Mouse (Mus musculus) testis, adult 2 months (tissue): ENCODE measurements around the gene Armt1.
"Not testable (repeated sequence)": the region's sequence is repeated elsewhere in the genome, so short reads cannot be mapped to it uniquely, and the experiment has no call there.

Experiments used
- CTCF ChIP-seq: fragments of 200-500 bp; IDR thresholded peaks from 2 replicates; pipeline ENCODE4 v1.5.1; 2012; ENCODE audit warnings: low read depth, mild to moderate bottlenecking, inconsistent platforms, low read length, moderate library complexity; ENCODE audit not compliant: control insufficient read depth, insufficient read depth, insufficient replicate concordance
- POLR2A ChIP-seq: fragments of 200-500 bp; IDR thresholded peaks from 2 replicates; pipeline ENCODE4 v1.6.1; 2012; ENCODE audit warnings: low read depth, mild to moderate bottlenecking, inconsistent platforms, low read length, moderate library complexity; ENCODE audit not compliant: control insufficient read depth

DNA sequence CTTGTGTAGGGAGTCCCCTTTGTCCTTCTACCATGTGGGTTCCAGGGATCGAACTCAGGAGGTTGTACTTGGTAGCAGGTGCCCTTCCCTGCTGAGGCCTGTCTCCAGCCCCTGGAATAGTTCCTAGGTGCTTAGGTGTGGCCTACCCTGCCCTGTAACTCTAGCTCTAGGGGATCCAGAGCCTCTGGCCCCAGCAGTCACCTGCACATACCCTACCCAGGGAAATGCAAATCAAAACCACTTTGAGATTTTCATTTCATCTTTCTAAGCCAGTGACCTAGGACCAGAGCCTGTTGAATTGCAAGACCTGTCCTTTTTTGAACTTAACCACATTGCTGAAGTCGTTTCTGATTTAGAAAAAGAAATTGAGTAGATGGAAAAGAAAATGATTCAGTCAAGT, 1.6 kb downstream of the Armt1 start:
- not testable (repeated sequence) for TF ChIP-seq POLR2A, CTCF
